Mouse (Mus musculus) MEL (cell line): ENCODE measurements around the gene Rad17.

ENCODE experiments used
- CTCF ChIP-seq, 3 experiments: IDR thresholded peaks in 2 of 3; conservative IDR thresholded peaks in 1 of 3; 2 replicates each; pipeline ENCODE4 v1.5.1; 2011 to 2012; ENCODE audit warnings: low read length in 3 of 3, low read depth in 2 of 3, mild to moderate bottlenecking in 2 of 3, improper control_type of control experiment in 1 of 3, inconsistent platforms in 1 of 3, mixed read lengths in 1 of 3, moderate library complexity in 1 of 3; ENCODE audit not compliant: control insufficient read depth in 1 of 3, insufficient read depth in 1 of 3, poor library complexity in 1 of 3, severe bottlenecking in 1 of 3
- GATA1 ChIP-seq: IDR thresholded peaks from 2 replicates; pipeline ENCODE4 v1.6.1; 2011; ENCODE audit warnings: low read depth, low read length, improper control_type of control experiment
- MAFK ChIP-seq: IDR thresholded peaks from 2 replicates; pipeline ENCODE4 v1.6.1; 2011; ENCODE audit warnings: low read depth, mild to moderate bottlenecking, low read length, improper control_type of control experiment, borderline replicate concordance
- MAZ ChIP-seq: IDR thresholded peaks from 2 replicates; pipeline ENCODE4 v1.6.1; 2012; ENCODE audit warnings: low read depth, mild to moderate bottlenecking, inconsistent platforms, low read length, improper control_type of control experiment
- MXI1 ChIP-seq: IDR thresholded peaks from 2 replicates; pipeline ENCODE4 v1.6.1; 2011; ENCODE audit warnings: mild to moderate bottlenecking, low read depth, low read length, improper control_type of control experiment
- NELFE ChIP-seq: IDR thresholded peaks from 2 replicates; pipeline ENCODE4 v1.6.1; 2011; ENCODE audit warnings: low read depth, low read length, improper control_type of control experiment
- POLR2A ChIP-seq, 2 experiments: IDR thresholded peaks; 2 replicates each; pipeline ENCODE4 v1.6.1; 2011 to 2012; ENCODE audit warnings: low read length in 2 of 2, mild to moderate bottlenecking in 2 of 2, control low read depth in 1 of 2, improper control_type of control experiment in 1 of 2, low read depth in 1 of 2, moderate library complexity in 1 of 2; ENCODE audit not compliant: control insufficient read depth in 1 of 2, insufficient read depth in 1 of 2, poor library complexity in 1 of 2
- SMC3 ChIP-seq: IDR thresholded peaks from 2 replicates; pipeline ENCODE4 v1.6.1; 2011; ENCODE audit warnings: low read depth, low read length, improper control_type of control experiment
- TCF12 ChIP-seq: IDR thresholded peaks from 2 replicates; pipeline ENCODE4 v1.6.1; 2014; ENCODE audit warnings: low read depth, mild to moderate bottlenecking, inconsistent platforms, low read length, improper control_type of control experiment, moderate library complexity
- ZNF384 ChIP-seq: IDR thresholded peaks from 2 replicates; pipeline ENCODE4 v1.6.1; 2012; ENCODE audit warnings: low read depth, mild to moderate bottlenecking, inconsistent platforms, low read length, improper control_type of control experiment

DNA sequence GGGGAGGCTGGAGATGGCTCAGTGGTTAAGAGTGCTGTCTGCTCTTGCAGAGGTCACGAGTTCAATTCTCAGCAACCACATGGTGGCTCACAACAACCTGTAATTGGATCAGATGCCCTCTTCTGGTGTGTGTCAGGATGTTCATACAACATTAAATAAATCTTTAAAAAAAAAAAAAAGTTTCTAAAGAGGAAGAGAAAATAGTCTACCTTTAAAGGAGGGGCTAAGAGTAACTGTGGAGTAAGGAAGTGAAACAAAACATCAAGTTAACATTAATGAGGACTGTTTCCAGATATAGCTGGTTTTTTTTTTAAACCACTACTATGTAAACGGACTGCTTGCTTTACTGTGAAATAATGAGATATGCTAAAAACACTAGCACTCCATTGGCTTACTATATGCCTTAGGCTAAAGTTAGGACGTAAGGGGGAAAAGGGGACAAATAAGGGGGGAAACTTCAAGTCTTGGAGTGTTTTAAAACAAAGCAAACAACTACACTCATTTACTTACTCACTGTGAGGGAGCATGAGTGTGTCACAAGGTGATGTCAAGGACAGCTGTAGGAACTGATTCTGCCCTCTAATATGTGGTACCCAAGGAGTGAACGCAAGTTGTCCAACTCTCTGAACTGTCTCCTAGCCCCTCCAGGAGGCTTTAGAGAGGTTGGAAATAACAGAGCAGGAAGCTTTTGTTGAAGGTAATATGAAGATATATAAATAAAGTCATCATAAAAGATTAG, 8.2 kb downstream of the Rad17 start:
- TF ChIP-seq CTCF (IDR thresholded peaks at IDR 0.05 in 2 of 3, conservative IDR thresholded peaks at IDR 0.05 in 1 of 3; ENCODE audit: control insufficient read depth in 1 of 3, insufficient read depth in 1 of 3, low read depth in 2 of 3, low read length in 3 of 3, poor library complexity in 1 of 3, severe bottlenecking in 1 of 3) (no peak; a peak in 1 of 6 replicates), TCF12 (no peak), NELFE (no peak), ZNF384 (peak; percentile 31; the same call in 1 of the 2 replicates), POLR2A (IDR thresholded peaks at IDR 0.05; ENCODE audit: control insufficient read depth in 1 of 2, insufficient read depth in 1 of 2, low read depth in 1 of 2, low read length in 2 of 2, poor library complexity in 1 of 2) (no peak), GATA1 (no peak), SMC3 (no peak), MAFK (no peak), MAZ (no peak), MXI1 (no peak)
